8 mouse cellular contexts compared by ENCODE assay signal in genomic region chr15:101145424-101146099, GRCm38 (mm10). TPM values are rescaled to one million over a fixed set of nuclear protein-coding genes. Genes with fewer than 3 reads are reported as not detected.
A peak's percentile ranks its signal among the peaks of the same experiment; 100 is the strongest.
DNase-seq lines count a peak whose midpoint lies in the region; ATAC-seq lines count a peak whose summit lies in the region.

No protein-coding gene starts in this region.

- H3K4me3 ChIP-seq in hindbrain, embryonic 14.5 days (replicated peaks; ENCODE audit: low read length): no peak overlapping the region

- H3K27me3 ChIP-seq in hindbrain, embryonic 14.5 days (ENCODE audit: control insufficient read depth, insufficient read depth, low read length): no peaks in the 10 kb centered on the region

- peak; percentile 86 for ATAC-seq in hindbrain, embryonic 14.5 days (ENCODE audit: low FRiP score)

- peak; percentile 91 for DNase-seq in T-cell, adult 2 months (ENCODE audit: low spot score)
- peak; percentile 93 to 96 for DNase-seq in cerebellum, postnatal 25 days
- DNase-seq in frontal cortex, postnatal 25 days (ENCODE audit: low spot score in 2 of 2): peak; percentile 90 to 94
- peak; percentile 90 for DNase-seq in hindbrain, embryonic 14.5 days (ENCODE audit: low spot score)
- peak; percentile 90 for DNase-seq in layer of hippocampus, postnatal 36 days
- DNase-seq in lung, postnatal 25 days (ENCODE audit: low spot score): peak; percentile 98
- peak; percentile 88 for DNase-seq in retina, adult 2 months (ENCODE audit: low read depth, low spot score)
- peak; percentile 94 for DNase-seq in thymus, postnatal 25 days

- H3K36me3 ChIP-seq in hindbrain, embryonic 14.5 days (replicated peaks; ENCODE audit: control insufficient read depth, insufficient read depth): no peaks in the 10 kb centered on the region

- no peak overlapping the region for H3K27ac ChIP-seq in hindbrain, embryonic 14.5 days

- WGBS in hindbrain, embryonic 14.5 days: 10% methylated on average over 19 of the region's 19 CpGs

- H3K4me2 ChIP-seq in hindbrain, embryonic 14.5 days (replicated peaks): peak overlapping the region; percentile 35

- no peaks in the 10 kb centered on the region for H3K9me3 ChIP-seq in hindbrain, embryonic 14.5 days (ENCODE audit: control insufficient read depth, low read length)

- H3K4me1 ChIP-seq in hindbrain, embryonic 14.5 days (replicated peaks; ENCODE audit: control insufficient read depth, insufficient read depth, low read length): peaks cover 18% of the 10 kb centered on the region

- H3K9ac ChIP-seq in hindbrain, embryonic 14.5 days: 0 out of 2 replicates have a peak overlapping the region, but pooled peaks have one; percentile 35

RNA-seq across cellular contexts. Expression of gene Acvrl1, which starts 17.2 kb away (rescaled TPM):
- polyA plus RNA-seq in hindbrain, embryonic 14.5 days (2014; fragmentation: Nextera tagmentation; extraction: Ambion mirVana): 5.7 and 6.2 TPM in 2 replicates
- 1 to 10 TPM; 7.5 to 8.9 TPM for total RNA-seq in layer of hippocampus, postnatal 36 days (2021)

RNA-seq across cellular contexts. Expression of gene Acvr1b, which starts 28.3 kb away (rescaled TPM):
- 30.0 and 35.7 TPM in 2 replicates for polyA plus RNA-seq in hindbrain, embryonic 14.5 days (2014; fragmentation: Nextera tagmentation; extraction: Ambion mirVana)
- total RNA-seq in layer of hippocampus, postnatal 36 days (2021): 10 to 100 TPM; 85.2 to 88.5 TPM

RNA-seq across cellular contexts. Expression of gene Ankrd33, which starts 30.0 kb away (rescaled TPM):
- not detected in 2 replicates for polyA plus RNA-seq in hindbrain, embryonic 14.5 days (2014; fragmentation: Nextera tagmentation; extraction: Ambion mirVana)
- not detected for total RNA-seq in layer of hippocampus, postnatal 36 days (2021)
